Mouse (Mus musculus): ENCODE measurements around the gene Msh3.
A peak's percentile ranks its signal among the peaks of the same experiment; 100 is the strongest.
"Not testable (repeated sequence)": the region's sequence is repeated elsewhere in the genome, so short reads cannot be mapped to it uniquely, and the experiment has no call there.

Msh3 gene

GRCm38 (mm10) chr13:92354456-92355271 is at the start of gene Msh3, which contains the start of gene Dhfr:
Msh3 (minus strand) TSS chr13:92355003.
Dhfr (plus strand) TSS chr13:92354726.
- DNase-seq (ENCODE audit: low read depth), result peak; percentile 93

DNA sequence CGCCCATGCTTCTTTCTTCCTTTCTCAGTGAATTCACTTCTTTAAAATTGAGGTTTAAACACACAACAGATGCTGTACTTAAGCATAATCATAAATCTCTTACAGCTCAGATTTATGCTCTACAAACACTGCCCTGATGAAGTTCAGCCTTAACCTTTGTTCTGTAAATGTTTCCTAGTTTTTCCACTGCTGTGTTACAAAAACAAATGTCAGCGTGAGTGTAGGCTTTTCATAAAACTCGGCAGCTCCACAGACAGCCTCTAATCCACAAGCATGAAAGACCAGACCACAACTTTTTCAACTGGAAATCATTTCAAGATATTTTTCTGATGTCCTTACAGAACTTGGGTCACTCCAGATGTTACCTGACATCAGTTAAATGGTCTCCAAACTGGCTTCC is 48.7 kb upstream of the Msh3 start:
- DNase-seq (ENCODE audit: low read depth), result no peak

GRCm38 (mm10) chr13:92402063-92402462 is 47.3 kb upstream of the Msh3 start:
- no peak for DNase-seq (ENCODE audit: low read depth)

DNA sequence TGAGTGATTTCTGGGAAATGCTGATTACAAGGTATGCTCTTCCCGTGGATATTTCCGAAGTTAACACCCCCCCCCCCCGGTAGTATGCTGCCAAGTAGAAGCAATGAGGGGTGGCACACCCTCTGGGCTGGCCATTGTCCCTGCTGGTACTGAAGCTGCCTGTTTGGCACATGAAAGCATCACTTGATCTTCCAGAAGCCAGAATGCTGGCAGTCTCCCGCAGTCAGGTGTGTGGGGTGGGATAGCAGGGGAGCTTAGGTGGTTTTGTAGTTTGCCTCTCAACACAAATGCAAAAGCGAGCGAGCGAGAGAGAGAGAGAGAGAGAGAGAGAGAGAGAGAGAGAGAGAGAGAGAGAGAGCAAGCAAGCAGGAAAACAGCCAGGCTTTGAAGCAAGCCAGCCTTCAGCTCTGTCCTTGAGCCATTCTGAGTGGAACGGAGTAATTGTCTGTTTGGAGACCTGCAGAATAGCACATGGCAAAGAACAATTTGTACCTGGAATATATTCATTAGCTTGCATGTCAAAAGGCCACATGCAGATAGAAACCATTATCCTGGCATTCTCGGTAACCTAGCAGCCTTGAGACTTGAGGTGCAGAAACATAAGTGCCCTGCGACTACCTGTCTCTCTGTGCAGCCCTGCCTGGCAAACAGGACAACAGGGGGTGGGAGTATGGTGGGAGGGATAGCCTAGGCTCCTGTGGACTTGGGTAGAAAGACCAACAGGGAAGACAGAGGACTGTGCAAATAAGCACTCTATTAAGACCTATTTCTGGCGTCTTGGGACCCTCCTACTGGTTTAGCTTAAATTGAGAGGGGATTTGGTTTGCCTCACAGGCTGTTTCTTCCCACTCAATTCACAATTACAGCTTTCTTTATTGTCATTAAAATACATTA is 43.9 kb upstream of the Msh3 start:
- no peak for DNase-seq (ENCODE audit: low read depth)

GRCm38 (mm10) chr13:92393047-92393661 is 38.4 kb upstream of the Msh3 start:
- DNase-seq (ENCODE audit: low read depth), result no peak

DNA sequence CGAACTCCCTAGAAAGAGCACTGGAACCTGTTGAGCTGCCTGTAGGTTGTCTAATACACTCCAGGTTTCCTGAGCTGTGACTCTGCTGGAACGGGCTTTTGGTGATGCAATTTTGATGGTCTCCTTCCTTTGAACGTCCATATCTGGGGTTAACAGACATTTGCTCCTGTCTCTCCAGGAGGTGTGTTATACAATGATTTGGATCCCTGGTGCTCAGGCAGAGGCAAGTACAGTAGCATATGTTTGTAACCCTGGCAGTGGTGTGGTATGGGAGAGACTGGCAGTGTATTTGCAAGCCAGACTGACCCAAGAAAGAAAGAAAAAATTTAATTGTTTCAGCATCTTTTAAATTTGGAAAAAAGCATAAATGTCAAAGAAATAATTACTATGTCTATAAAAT is 32.6 kb upstream of the Msh3 start:
- DNase-seq (ENCODE audit: low read depth), result no peak

DNA sequence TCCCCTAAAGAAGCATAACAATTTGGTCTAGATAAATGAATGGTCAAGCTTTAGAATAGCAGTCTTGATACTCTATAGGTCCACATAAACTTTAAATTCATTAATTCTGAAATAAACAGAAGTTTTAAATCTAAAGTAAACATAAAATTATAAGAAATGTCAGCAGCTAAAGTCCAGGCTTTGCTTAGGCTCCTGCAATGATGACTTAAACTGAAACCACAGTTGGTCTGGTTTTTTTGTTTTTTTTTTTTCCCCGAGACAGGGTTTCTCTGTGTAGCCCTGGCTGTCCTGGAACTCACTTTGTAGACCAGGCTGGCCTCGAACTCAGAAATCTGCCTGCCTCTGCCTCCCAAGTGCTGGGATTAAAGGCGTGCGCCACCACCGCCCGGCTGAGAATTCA is 16.7 kb upstream of the Msh3 start:
- DNase-seq (ENCODE audit: low read depth), result not testable (repeated sequence)

DNA sequence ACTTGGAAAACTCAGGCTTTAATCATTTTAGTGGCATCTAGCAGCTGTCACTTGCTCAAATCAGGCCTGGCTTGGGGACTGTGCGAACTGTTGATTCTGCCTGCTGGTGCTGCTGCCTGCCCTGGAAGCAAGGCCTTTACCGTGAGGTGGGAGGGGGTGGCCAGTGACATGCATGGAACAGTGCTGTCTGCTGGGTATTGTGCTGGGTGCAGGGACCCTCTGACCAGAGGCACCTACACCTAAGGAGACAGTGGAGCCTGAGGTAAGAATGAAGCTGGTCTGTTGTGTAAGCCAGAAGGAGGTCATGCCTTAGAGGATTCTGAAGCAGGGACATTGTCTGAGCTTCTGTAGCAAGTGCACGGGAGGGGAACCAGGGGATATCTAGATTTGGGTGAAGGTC is 16.0 kb upstream of the Msh3 start:
- no peak for DNase-seq (ENCODE audit: low read depth)

DNA sequence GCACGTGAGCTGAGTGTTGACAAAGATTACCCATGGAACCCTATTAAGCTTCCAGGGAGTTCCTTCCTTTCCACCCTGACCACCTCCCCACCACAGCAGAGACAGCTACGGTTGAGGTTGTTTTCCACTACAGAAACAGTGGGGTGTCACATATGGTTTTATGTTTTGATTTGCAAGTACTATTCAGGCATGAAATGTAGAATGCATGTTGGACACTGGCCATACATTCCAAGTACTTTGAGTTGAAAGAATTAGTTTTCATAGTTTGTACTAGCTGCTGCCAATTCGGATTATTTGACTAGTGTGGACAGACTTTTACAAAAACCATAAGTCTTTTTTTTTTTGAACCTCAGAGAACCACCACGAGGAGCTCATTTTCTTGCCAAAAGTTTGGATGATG is 10.5 kb upstream of the Msh3 start:
- no peak for DNase-seq (ENCODE audit: low read depth)

GRCm38 (mm10) chr13:92361609-92362008 is 6.8 kb upstream of the Msh3 start:
- DNase-seq (ENCODE audit: low read depth), result no peak

GRCm38 (mm10) chr13:92357644-92358043 is 2.8 kb upstream of the Msh3 start:
- no peak for DNase-seq (ENCODE audit: low read depth)

DNA sequence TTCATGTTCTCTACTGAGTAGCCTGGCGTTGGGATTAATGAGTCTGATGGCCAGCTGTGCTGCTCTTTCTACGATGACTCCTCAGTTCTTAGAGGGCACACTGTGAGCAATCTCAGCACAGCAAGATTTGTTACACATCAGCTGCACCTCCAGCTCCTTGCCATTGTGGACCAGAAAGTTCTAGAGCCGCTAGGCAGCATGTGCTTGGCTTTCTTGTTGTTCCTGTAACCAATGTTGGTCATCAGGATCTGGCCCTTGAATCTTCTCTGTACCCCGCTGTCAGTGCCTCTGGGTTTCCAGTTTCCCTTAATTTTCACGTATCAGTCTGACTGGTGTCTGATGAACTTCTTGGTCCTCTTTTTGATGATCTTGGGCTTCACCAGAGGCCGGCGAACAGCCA is 1.6 kb upstream of the Msh3 start:
- no peak for DNase-seq (ENCODE audit: low read depth)

GRCm38 (mm10) chr13:92355272-92355643 is 455 bp upstream of the Msh3 start:
- no peak for DNase-seq (ENCODE audit: low read depth)

- DNase-seq (ENCODE audit: low read depth), result no peak
Observed at GRCm38 (mm10) chr13:92353956-92354355, 847 bp downstream of the Msh3 start.

DNA sequence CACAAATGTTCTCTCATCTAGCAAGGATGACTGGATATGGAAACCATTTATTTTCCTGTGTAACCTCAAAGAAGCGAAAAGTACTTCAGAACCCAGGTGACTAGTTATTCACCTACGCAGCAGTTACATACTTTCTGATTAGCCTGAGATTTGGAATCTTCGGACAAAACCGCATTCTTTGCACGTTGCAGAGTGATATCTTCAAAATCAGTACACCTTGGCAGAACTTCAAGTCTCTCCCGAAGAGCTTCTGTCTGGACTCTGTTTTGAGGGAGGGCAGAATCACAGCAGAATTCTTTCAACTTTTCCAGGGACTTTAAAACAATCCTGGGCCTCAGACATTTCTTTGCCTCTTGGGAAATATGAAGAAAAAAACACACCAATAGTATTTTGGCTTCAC is 3.7 kb downstream of the Msh3 start:
- DNase-seq (ENCODE audit: low read depth), result no peak

- DNase-seq (ENCODE audit: low read depth), result no peak
Observed at GRCm38 (mm10) chr13:92346338-92346737, 8.5 kb downstream of the Msh3 start.

GRCm38 (mm10) chr13:92344033-92344432 is 10.8 kb downstream of the Msh3 start:
- DNase-seq (ENCODE audit: low read depth), result no peak

- no peak for DNase-seq (ENCODE audit: low read depth)
Observed at GRCm38 (mm10) chr13:92339787-92340186, 15.0 kb downstream of the Msh3 start.

- no peak for DNase-seq (ENCODE audit: low read depth)
Observed at GRCm38 (mm10) chr13:92337773-92338462, 16.9 kb downstream of the Msh3 start.

DNA sequence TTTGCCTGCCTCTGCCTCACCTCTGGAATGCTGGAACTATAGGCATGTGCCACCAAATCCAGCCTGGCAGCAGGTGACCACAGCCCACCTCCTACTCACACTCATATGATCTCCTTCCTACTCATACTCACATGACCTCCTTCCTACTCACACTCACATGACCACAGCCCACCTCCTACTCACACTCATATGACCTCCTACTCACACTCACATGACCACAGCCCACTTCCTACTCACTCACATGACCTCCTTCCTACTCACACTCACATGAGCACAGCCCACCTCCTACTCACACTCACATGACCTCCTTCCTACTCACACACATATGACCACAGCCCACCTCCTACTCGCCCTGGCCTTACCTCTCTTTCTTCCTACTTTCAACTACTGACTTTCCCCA is 17.9 kb downstream of the Msh3 start:
- DNase-seq (ENCODE audit: low read depth), result no peak

GRCm38 (mm10) chr13:92332103-92332879 is 22.5 kb downstream of the Msh3 start:
- DNase-seq (ENCODE audit: low read depth), result no peak
